Mouse (Mus musculus) heart, adult 2 months (tissue): Measurements from ENCODE around the gene Arhgap35. TPM values are rescaled to one million over a fixed set of nuclear protein-coding genes. Genes with fewer than 3 reads are reported as not detected.

Experiments
- DNase-seq, 2 experiments: peaks; one replicate each; pipeline ENCODE4 v3.0.0; 2021
- H3K27ac ChIP-seq: fragments of 200-600 bp; 2 replicates; pipeline ENCODE4 v1.8.1; 2022
- H3K27me3 ChIP-seq: fragments of 200-500 bp; 2 replicates; pipeline ENCODE4 v1.6.1; 2012; ENCODE audit warnings: mild to moderate bottlenecking, low read length, inconsistent platforms, mixed read lengths; ENCODE audit not compliant: control insufficient read depth, insufficient read depth
- H3K36me3 ChIP-seq: fragments of 200-500 bp; 2 replicates; pipeline ENCODE4 v1.6.1; 2012; ENCODE audit warnings: low read length, inconsistent platforms; ENCODE audit not compliant: control insufficient read depth, insufficient read depth
- H3K4me1 ChIP-seq: fragments of 200-500 bp; 2 replicates; pipeline ENCODE4 v1.6.1; 2011; ENCODE audit warnings: low read length; ENCODE audit not compliant: control insufficient read depth, insufficient read depth
- H3K4me3 ChIP-seq: fragments of 200-600 bp; 2 replicates; pipeline ENCODE4 v1.8.1; 2022
- H3K79me2 ChIP-seq: fragments of 200-500 bp; replicated peaks from 2 replicates; pipeline ENCODE4 v1.6.1; 2012; ENCODE audit warnings: mild to moderate bottlenecking, inconsistent platforms, low read length, moderate library complexity, mixed read lengths; ENCODE audit not compliant: control insufficient read depth, insufficient read depth
- H3K9ac ChIP-seq: fragments of 200-500 bp; 2 replicates; pipeline ENCODE4 v1.6.1; 2012; ENCODE audit warnings: low read depth, mild to moderate bottlenecking, control low read depth, inconsistent platforms, low read length, mixed read lengths
- CTCF ChIP-seq: fragments of 200-600 bp; IDR thresholded peaks from 2 replicates; pipeline ENCODE4 v1.8.1; 2022; ENCODE audit warnings: antibody characterized with exemption, mild to moderate bottlenecking, moderate library complexity
- EP300 ChIP-seq: fragments of 200-500 bp; IDR thresholded peaks from 2 replicates; pipeline ENCODE4 v1.6.1; 2011; ENCODE audit warnings: low read depth, low read length, control low read depth; ENCODE audit not compliant: insufficient read depth
- POLR2A ChIP-seq: fragments of 200-500 bp; IDR thresholded peaks from 2 replicates; pipeline ENCODE4 v1.6.1; 2011; ENCODE audit warnings: mild to moderate bottlenecking, low read depth, low read length, control low read depth; ENCODE audit not compliant: insufficient read depth
- WGBS: fragments of 180-500 bp; shearing (Covaris S2); methylation state at CpG from one replicate; pipeline ENCODE4 v1.1.7; 2018; 5-methylcytosine and 5-hydroxymethylcytosine counted together
- intact Hi-C: fragments of 180-260 bp; cut with DNase I; formaldehyde crosslinking; loops from one replicate; pipeline ENCODE4 v1.15.1; 2025
- polyA plus RNA-seq: library from polyadenylated mRNA; depleted of rRNA; stranded (reverse); fragments of >200 nt; gene quantifications from 2 replicates; pipeline ENCODE4 v1.2.3, GENCODE M21; 2012
- total RNA-seq, 2 experiments: library from RNA; stranded (reverse); gene quantifications; 2 replicates each; pipeline ENCODE4 v1.2.3; 2021

The Arhgap35 gene
- total and polyA plus RNA-seq, 3 experiments, result 15.6 to 33.8 (median 32.5) TPM

DNA sequence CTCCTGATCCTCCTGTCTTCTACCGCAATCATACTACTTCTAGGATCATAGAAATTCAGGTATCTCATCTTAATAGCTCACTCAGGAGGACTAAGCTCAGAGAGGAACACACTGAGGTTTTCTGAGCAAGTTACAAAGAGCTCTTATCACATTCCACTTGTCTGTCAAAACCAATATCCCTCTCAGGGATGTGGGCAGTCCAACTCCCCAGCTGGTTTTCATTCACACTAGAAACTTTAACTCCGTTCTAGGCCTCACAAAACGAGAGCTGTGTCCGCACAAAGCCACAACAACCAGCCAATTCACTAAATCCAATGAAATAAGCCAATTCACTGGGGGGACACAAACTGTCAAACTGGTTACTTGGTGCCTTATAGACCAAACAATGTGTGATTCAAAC, 57.5 kb downstream of the Arhgap35 start:
- intact Hi-C loops, result no loop called here
- Histone ChIP-seq H3K4me3 (no peak overlapping the region), H3K27ac (no peak overlapping the region)

DNA sequence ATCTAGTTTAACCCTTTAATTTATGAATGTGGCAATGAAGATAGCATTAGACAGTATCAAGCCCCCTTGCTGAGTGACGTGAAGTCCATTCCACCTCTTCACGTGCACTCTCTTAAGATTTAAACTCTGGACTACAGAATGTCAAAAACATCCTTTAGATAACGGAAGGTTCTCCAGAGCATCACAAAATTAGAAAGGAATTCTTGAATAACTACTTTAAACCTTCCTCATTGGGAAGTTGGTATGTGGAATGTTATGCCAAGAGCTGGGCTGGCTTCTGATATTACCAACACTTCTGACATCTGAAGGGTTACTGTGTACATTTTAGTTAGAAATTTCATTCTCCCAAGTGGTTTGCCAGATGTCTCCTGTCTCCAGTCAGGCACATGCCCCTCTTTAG, 60.6 kb downstream of the Arhgap35 start:
- peaks cover 12% of the 10 kb centered on the region for H3K4me1 ChIP-seq
- TF ChIP-seq POLR2A (no peak), EP300 (no peak), CTCF (no peak)

More for the DNA sequence above, 57.5 kb downstream of the Arhgap35 start:
- peaks cover 12% of the 10 kb centered on the region for H3K4me1 ChIP-seq
- peaks cover 9% of the 10 kb centered on the region for H3K79me2 ChIP-seq
- peaks cover 27% of the 10 kb centered on the region for H3K36me3 ChIP-seq
- H3K9ac ChIP-seq, result no peak overlapping the region
- no peaks in the 10 kb centered on the region for H3K27me3 ChIP-seq
- no peak for DNase-seq
- 58% methylated on average over 4 of the region's 4 CpGs for WGBS
- TF ChIP-seq POLR2A, result no peak
- no peak for TF ChIP-seq EP300
- no peak for TF ChIP-seq CTCF

DNA sequence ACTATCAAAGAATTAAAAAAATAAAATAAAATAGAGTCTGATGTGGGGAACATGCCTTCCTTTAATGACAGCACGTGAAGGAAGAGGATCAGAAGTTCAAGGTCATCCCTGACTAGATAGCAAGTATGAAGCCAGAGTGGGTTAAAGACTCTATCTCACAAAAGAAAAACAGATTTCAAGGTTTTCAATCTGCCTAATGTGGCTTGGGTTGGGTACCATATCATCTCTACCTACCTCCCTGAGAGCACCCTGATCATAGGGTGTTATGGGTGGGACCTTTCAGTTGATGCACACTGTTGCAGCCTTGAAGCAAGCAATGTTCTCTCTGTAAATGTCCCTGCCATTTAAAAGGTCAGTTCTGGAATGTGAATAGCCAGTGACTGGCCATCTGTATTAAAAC, 63.2 kb downstream of the Arhgap35 start:
- Histone ChIP-seq H3K79me2 (peaks cover 4% of the 10 kb centered on the region), H3K27ac (no peak overlapping the region), H3K4me3 (no peak overlapping the region), H3K4me1 (peaks cover 5% of the 10 kb centered on the region), H3K9ac (no peak overlapping the region), H3K36me3 (peaks cover 12% of the 10 kb centered on the region), H3K27me3 (no peaks in the 10 kb centered on the region)
- TF ChIP-seq EP300 (no peak), CTCF (no peak), POLR2A (no peak)
- DNase-seq, result no peak
- 83% methylated on average over 1 of the region's 1 CpGs for WGBS
- intact Hi-C loops, result no loop called here

More for the DNA sequence above, 60.6 kb downstream of the Arhgap35 start:
- H3K36me3 ChIP-seq, result peaks cover 21% of the 10 kb centered on the region
- H3K9ac ChIP-seq, result no peak overlapping the region
- no peak for DNase-seq
- H3K4me3 ChIP-seq, result no peak overlapping the region
- peaks cover 6% of the 10 kb centered on the region for H3K79me2 ChIP-seq
- 71% methylated on average over 3 of the region's 3 CpGs for WGBS
- intact Hi-C loops, result no loop called here
- no peaks in the 10 kb centered on the region for H3K27me3 ChIP-seq
- no peak overlapping the region for H3K27ac ChIP-seq

DNA sequence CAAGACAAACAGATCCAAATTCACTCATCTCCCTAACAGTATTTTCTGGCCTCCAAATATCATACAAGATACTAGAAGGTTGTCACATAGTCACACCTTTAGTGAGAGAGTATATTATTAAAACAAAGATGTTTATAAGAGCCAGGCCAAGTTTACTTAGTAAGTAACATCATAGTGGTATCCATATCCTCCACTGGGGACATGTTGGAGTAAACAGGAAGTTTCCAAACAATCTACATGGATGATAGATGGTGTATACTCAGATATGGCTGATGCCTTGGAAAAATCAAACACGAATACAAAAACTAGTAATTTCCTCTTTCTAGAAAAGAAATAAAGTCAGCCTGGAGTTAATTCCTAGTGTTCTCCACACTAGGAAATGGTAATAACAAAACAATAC, 65.5 kb downstream of the Arhgap35 start:
- no peak overlapping the region for H3K9ac ChIP-seq
- H3K36me3 ChIP-seq, result peaks cover 5% of the 10 kb centered on the region; the same call in 1 of the 2 replicates
- peaks cover 4% of the 10 kb centered on the region for H3K79me2 ChIP-seq
- DNase-seq, result no peak
- 40% methylated on average over 1 of the region's 1 CpGs for WGBS
- TF ChIP-seq POLR2A (no peak), CTCF (no peak), EP300 (no peak)
- H3K4me1 ChIP-seq, result no peaks in the 10 kb centered on the region; the same call in 1 of the 2 replicates
- H3K27ac ChIP-seq, result no peak overlapping the region
- intact Hi-C loops, result no loop called here
- no peak overlapping the region for H3K4me3 ChIP-seq
- no peaks in the 10 kb centered on the region for H3K27me3 ChIP-seq

DNA sequence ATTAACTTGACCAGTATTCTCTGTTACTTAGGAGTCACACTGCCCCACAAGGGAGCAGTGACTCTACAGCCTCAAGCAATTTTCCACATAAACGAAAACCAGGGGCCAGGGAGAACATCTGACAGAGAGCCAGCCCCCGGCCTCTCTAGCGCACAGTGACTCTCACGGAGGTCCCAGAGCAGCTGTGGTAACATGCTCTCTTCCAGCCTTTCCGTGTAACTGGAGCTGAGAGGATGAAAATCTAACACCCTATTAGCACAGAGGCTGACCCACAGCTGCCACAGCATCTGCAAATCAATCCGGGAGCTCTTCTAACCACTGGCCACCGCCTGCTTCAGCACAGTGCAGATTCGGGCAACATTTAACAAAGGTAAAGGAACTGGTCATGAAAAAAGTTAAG, 70.0 kb downstream of the Arhgap35 start:
- intact Hi-C loops, result no loop called here
- H3K79me2 ChIP-seq, result no peaks in the 10 kb centered on the region
- H3K36me3 ChIP-seq, result peaks cover 5% of the 10 kb centered on the region; the same call in 1 of the 2 replicates
- H3K9ac ChIP-seq, result no peak overlapping the region
- no peak for TF ChIP-seq CTCF
- no peak for TF ChIP-seq EP300
- no peak for TF ChIP-seq POLR2A
- no peaks in the 10 kb centered on the region for H3K27me3 ChIP-seq
- H3K4me3 ChIP-seq, result no peak overlapping the region
- 70% methylated on average over 8 of the region's 8 CpGs for WGBS
- DNase-seq, result no peak
- no peaks in the 10 kb centered on the region for H3K4me1 ChIP-seq
- H3K27ac ChIP-seq, result no peak overlapping the region

DNA sequence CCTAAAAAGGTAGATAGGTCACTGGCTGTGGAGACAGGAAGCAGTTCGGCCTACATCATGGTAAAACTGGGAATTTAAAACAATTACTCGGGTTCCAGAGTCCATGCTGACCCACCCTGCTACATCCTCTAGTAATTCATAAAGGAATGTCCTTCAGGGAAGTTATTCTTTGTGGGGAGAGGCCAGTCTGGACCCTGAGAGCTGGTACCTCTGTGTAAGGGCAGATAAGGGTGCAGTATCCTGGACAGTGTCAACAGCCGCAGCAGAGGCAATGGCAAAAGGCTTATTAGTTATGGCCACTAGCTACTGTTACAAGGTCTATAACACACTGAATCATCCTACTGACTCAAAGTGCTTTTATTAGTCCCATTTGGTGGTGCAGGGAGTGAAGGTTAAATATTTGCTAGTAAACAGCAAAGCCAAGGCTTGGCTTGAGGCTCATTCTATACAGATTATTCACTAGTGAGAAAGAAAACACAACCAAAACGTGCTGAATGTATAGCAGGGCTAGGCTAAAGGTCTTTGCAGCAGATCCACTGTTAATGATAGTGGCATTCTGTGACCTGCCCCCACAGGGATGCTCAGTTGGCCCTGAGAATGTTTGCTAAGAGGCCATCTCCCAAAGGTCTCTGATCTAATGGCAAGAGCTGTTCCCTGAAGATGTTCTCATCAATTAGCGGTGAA, 77.4 kb downstream of the Arhgap35 start:
- WGBS, result 74% methylated on average over 5 of the region's 5 CpGs

More for the DNA sequence above, 77.4 kb downstream of the Arhgap35 start:
- Histone ChIP-seq H3K79me2 (no peaks in the 10 kb centered on the region; the same call in 1 of the 2 replicates), H3K9ac (no peak overlapping the region), H3K36me3 (peaks cover 3% of the 10 kb centered on the region), H3K4me3 (no peak overlapping the region), H3K27me3 (no peaks in the 10 kb centered on the region), H3K27ac (no peak overlapping the region), H3K4me1 (no peaks in the 10 kb centered on the region)
- DNase-seq, result no peak
- intact Hi-C loops, result no loop called here
- TF ChIP-seq CTCF, result no peak
- TF ChIP-seq EP300, result no peak
- TF ChIP-seq POLR2A, result no peak
